Mouse (Mus musculus) E14TG2a.4 (cell line): ENCODE data around the gene Aif1.

Experiments
- CTCF ChIP-seq: conservative IDR thresholded peaks from 2 replicates; pipeline ENCODE4 v1.5.1; 2014; ENCODE audit warnings: low read length
- NANOG ChIP-seq: IDR thresholded peaks from 2 replicates; pipeline ENCODE4 v1.6.1; 2014; ENCODE audit warnings: borderline replicate concordance, low read length, mixed read lengths

- TF ChIP-seq CTCF, result no peak
- TF ChIP-seq NANOG, result no peak
Measured at GRCm38 (mm10) chr17:35185639-35186611, 10.1 kb upstream of the Aif1 start.
